Comparison of ENCODE assay signal across 28 mouse cellular contexts in genomic region chr2:17183696-17184095, GRCm38 (mm10).
"Had no signal": no experiment of that assay in that cellular context is flagged by ENCODE, and none has a peak within 500 bp of the region (broad histone marks: within the 10 kb centered on the region; RNA-seq: fewer than 3 reads in every experiment).

No protein-coding gene starts in this region.

- H3K9ac ChIP-seq: embryonic facial prominence, embryonic 12.5 days; embryonic facial prominence, embryonic 13.5 days; embryonic facial prominence, embryonic 15.5 days; forebrain, embryonic 12.5 days; forebrain, embryonic 13.5 days; forebrain, embryonic 15.5 days; forebrain, postnatal 0 days had no signal

- H3K4me3 ChIP-seq: embryonic facial prominence, embryonic 12.5 days; embryonic facial prominence, embryonic 13.5 days; embryonic facial prominence, embryonic 15.5 days; erythroblast, embryonic 14.5 days; forebrain, embryonic 10.5 days; forebrain, embryonic 12.5 days; forebrain, embryonic 13.5 days; forebrain, embryonic 15.5 days; gastrocnemius, adult 2 months; heart, adult 2 months had no signal

- H3K4me1 ChIP-seq: embryonic facial prominence, embryonic 12.5 days; embryonic facial prominence, embryonic 13.5 days; embryonic facial prominence, embryonic 15.5 days; forebrain, embryonic 10.5 days; forebrain, embryonic 12.5 days; forebrain, embryonic 13.5 days; forebrain, embryonic 15.5 days had no signal

- DNase-seq: cerebellum, adult 18-20 months; cerebellum, adult 2 months; cerebellum, adult 8-10 months; cerebellum, adult 9-10 months; cerebellum, adult 9-11 months; cerebellum, postnatal 10 days; cerebellum, postnatal 14 days; cerebellum, postnatal 25 days; cerebellum, postnatal 36 days; embryo, embryonic 11 days; forebrain, postnatal 0 days; gastrocnemius, adult 2 months; gastrocnemius, postnatal 14 days; gastrocnemius, postnatal 25 days; gastrocnemius, postnatal 36 days; heart, adult 11 months; heart, adult 18-20 months; heart, adult 2 months had no signal

- H3K36me3 ChIP-seq: embryonic facial prominence, embryonic 12.5 days; embryonic facial prominence, embryonic 13.5 days; embryonic facial prominence, embryonic 15.5 days; forebrain, embryonic 10.5 days; forebrain, embryonic 12.5 days; forebrain, embryonic 15.5 days had no signal

- ATAC-seq: forebrain, embryonic 13.5 days; forebrain, embryonic 14.5 days; forebrain, embryonic 15.5 days; forebrain, embryonic 16.5 days; forebrain, postnatal 0 days had no signal

- H3K9me3 ChIP-seq: embryonic facial prominence, embryonic 12.5 days; embryonic facial prominence, embryonic 13.5 days; embryonic facial prominence, embryonic 15.5 days; forebrain, embryonic 10.5 days; forebrain, embryonic 12.5 days; forebrain, embryonic 13.5 days; forebrain, embryonic 15.5 days had no signal

- H3K4me2 ChIP-seq: embryonic facial prominence, embryonic 12.5 days; embryonic facial prominence, embryonic 13.5 days; embryonic facial prominence, embryonic 15.5 days; forebrain, embryonic 12.5 days; forebrain, embryonic 13.5 days; forebrain, embryonic 15.5 days had no signal

- H3K27ac ChIP-seq: embryonic facial prominence, embryonic 12.5 days; embryonic facial prominence, embryonic 13.5 days; embryonic facial prominence, embryonic 15.5 days; forebrain, embryonic 10.5 days; forebrain, embryonic 12.5 days; forebrain, embryonic 13.5 days; forebrain, embryonic 15.5 days; gastrocnemius, adult 2 months; heart, adult 2 months had no signal

- H3K27me3 ChIP-seq: embryonic facial prominence, embryonic 12.5 days; embryonic facial prominence, embryonic 13.5 days; embryonic facial prominence, embryonic 15.5 days; forebrain, embryonic 12.5 days; forebrain, embryonic 13.5 days; forebrain, embryonic 15.5 days had no signal
